Mouse (Mus musculus): ENCODE measurements around the gene Gna13. TPM values are rescaled to one million over a fixed set of nuclear protein-coding genes. Genes with fewer than 3 reads are reported as not detected.
A peak's percentile ranks its signal among the peaks of the same experiment; 100 is the strongest.

Gene Gna13
- polyA plus RNA-seq (2015; fragmentation: Nextera tagmentation; extraction: Ambion mirVana): 13.3 and 14.7 TPM in 2 replicates

GRCm38 (mm10) chr11:109362463-109363190, at the start of gene Gna13:
Gene Gna13, plus strand, starts transcription at chr11:109362831.
- peak within 1 kb of the TSS; percentile 85 for H3K4me3 ChIP-seq (replicated peaks)
- ATAC-seq (ENCODE audit: insufficient read depth): peak; percentile 93
- H3K4me2 ChIP-seq: peak within 1 kb of the TSS; percentile 81
- peaks cover 58% of the 10 kb centered on the region for H3K4me1 ChIP-seq (replicated peaks)
- H3K27me3 ChIP-seq: no peaks in the 10 kb centered on the region
- peaks cover 26% of the 10 kb centered on the region for H3K36me3 ChIP-seq (replicated peaks)
- WGBS (ENCODE audit: insufficient replicate concordance): under 1% methylated on average over 82 of the region's 89 CpGs
- peak within 1 kb of the TSS; percentile 97 for H3K27ac ChIP-seq (replicated peaks)
- H3K9me3 ChIP-seq (replicated peaks): no peaks in the 10 kb centered on the region
- H3K9ac ChIP-seq: peak within 1 kb of the TSS; percentile 96

DNA sequence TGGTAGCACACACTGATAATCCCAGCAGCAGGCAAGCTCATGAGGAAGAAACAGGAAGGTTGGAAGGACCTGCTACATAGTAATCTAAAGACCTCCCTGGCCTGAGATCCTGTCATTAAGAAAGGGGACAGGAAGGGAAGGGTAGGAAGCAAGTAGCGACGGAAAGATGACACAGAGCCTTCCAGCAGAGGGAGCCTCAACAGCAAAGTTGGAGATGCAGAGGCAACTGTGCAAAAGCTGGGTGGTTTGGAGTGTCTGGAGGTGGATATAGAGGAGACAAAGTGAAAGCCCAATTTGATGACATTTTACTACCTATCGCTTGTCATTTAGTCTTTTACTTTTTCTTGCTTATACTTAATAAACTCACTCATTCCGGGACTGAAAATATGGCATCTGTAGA, 45.7 kb upstream of the Gna13 start:
- H3K9me3 ChIP-seq (replicated peaks): no peaks in the 10 kb centered on the region
- H3K27ac ChIP-seq (replicated peaks): no peak overlapping the region
- ATAC-seq (ENCODE audit: insufficient read depth): no peak
- no peaks in the 10 kb centered on the region for H3K36me3 ChIP-seq (replicated peaks)
- no peak overlapping the region for H3K9ac ChIP-seq
- peaks cover 28% of the 10 kb centered on the region for H3K27me3 ChIP-seq
- no peaks in the 10 kb centered on the region; the same call in 1 of the 2 replicates for H3K4me1 ChIP-seq (replicated peaks)
- no peak overlapping the region for H3K4me2 ChIP-seq
- H3K4me3 ChIP-seq (replicated peaks): no peak overlapping the region
- WGBS (ENCODE audit: insufficient replicate concordance): 35% methylated on average over 4 of the region's 4 CpGs

DNA sequence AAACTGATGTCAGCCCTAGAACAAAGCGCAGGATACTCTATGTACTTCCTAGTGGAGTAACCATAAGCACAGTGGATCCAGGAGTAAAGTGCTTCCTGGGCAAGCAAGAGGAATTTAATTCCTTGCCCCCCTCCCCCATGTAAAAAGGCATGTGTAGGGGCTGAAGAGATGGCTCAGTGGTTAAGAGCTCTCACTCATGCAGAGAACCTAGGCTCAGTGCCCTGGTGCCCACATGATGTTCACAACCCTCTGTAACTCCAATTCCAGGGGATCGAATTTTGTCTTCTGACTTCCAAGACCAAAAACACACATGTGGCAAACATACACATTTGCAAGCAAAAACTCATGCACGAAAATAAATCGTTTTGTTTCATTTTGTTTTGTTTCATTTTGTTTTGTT, 43.2 kb upstream of the Gna13 start:
- H3K9me3 ChIP-seq (replicated peaks): no peaks in the 10 kb centered on the region
- H3K4me2 ChIP-seq: no peak overlapping the region
- H3K4me1 ChIP-seq (replicated peaks): no peaks in the 10 kb centered on the region
- 62% methylated on average over 4 of the region's 4 CpGs for WGBS (ENCODE audit: insufficient replicate concordance)
- no peak overlapping the region for H3K4me3 ChIP-seq (replicated peaks)
- H3K27ac ChIP-seq (replicated peaks): no peak overlapping the region
- no peak overlapping the region for H3K9ac ChIP-seq
- H3K27me3 ChIP-seq: peaks cover 12% of the 10 kb centered on the region; the same call in 1 of the 2 replicates
- ATAC-seq (ENCODE audit: insufficient read depth): no peak
- H3K36me3 ChIP-seq (replicated peaks): no peaks in the 10 kb centered on the region

- Histone ChIP-seq H3K27ac (replicated peaks) (no peak overlapping the region), H3K4me3 (replicated peaks) (no peak overlapping the region), H3K27me3 (peaks cover 12% of the 10 kb centered on the region; the same call in 1 of the 2 replicates), H3K4me2 (no peak overlapping the region), H3K9me3 (replicated peaks) (no peaks in the 10 kb centered on the region), H3K9ac (no peak overlapping the region), H3K36me3 (replicated peaks) (no peaks in the 10 kb centered on the region), H3K4me1 (replicated peaks) (no peaks in the 10 kb centered on the region)
- ATAC-seq (ENCODE audit: insufficient read depth): no peak
- 61% methylated on average over 5 of the region's 5 CpGs for WGBS (ENCODE audit: insufficient replicate concordance)
Measured at GRCm38 (mm10) chr11:109319946-109320345, 42.7 kb upstream of the Gna13 start.

GRCm38 (mm10) chr11:109320361-109320933, 42.2 kb upstream of the Gna13 start:
- H3K27me3 ChIP-seq: peaks cover 7% of the 10 kb centered on the region; the same call in 1 of the 2 replicates
- no peak overlapping the region for H3K4me2 ChIP-seq
- H3K4me1 ChIP-seq (replicated peaks): no peaks in the 10 kb centered on the region
- no peak overlapping the region for H3K9ac ChIP-seq
- no peak overlapping the region for H3K4me3 ChIP-seq (replicated peaks)
- no peaks in the 10 kb centered on the region for H3K9me3 ChIP-seq (replicated peaks)
- no peak overlapping the region for H3K27ac ChIP-seq (replicated peaks)
- no peaks in the 10 kb centered on the region for H3K36me3 ChIP-seq (replicated peaks)
- ATAC-seq (ENCODE audit: insufficient read depth): no peak
- WGBS (ENCODE audit: insufficient replicate concordance): 61% methylated on average over 8 of the region's 8 CpGs

- Histone ChIP-seq H3K36me3 (replicated peaks) (no peaks in the 10 kb centered on the region), H3K4me3 (replicated peaks) (no peak overlapping the region), H3K4me2 (no peak overlapping the region), H3K27ac (replicated peaks) (no peak overlapping the region), H3K9ac (no peak overlapping the region), H3K4me1 (replicated peaks) (peaks cover 5% of the 10 kb centered on the region), H3K9me3 (replicated peaks) (no peaks in the 10 kb centered on the region), H3K27me3 (no peaks in the 10 kb centered on the region)
- WGBS (ENCODE audit: insufficient replicate concordance): 40% methylated on average over 13 of the region's 13 CpGs
- no peak for ATAC-seq (ENCODE audit: insufficient read depth)
Measured at GRCm38 (mm10) chr11:109326270-109326669, 36.4 kb upstream of the Gna13 start.

DNA sequence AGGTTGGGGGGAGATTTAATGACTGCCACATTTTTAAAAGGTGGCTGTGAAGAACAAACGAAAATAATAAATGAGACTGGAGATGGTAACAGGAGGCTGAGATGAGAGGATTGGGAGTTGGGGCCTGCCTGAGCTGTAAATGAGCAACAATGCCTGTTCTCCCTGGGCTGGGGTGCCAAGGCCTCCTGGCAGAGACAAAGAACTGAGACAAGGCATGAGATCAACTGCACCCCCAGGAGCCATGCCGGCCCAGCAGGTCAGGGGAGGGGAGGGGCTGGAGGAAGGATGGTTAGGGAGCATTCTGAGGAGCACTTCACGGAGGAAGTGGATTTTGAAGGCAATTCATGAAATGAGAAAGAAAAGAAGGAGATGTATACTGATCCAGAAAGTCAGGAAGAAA, 35.2 kb upstream of the Gna13 start:
- WGBS (ENCODE audit: insufficient replicate concordance): 44% methylated on average over 3 of the region's 3 CpGs
- Histone ChIP-seq H3K27ac (replicated peaks) (no peak overlapping the region), H3K4me3 (replicated peaks) (no peak overlapping the region), H3K4me1 (replicated peaks) (peaks cover 13% of the 10 kb centered on the region), H3K9me3 (replicated peaks) (no peaks in the 10 kb centered on the region), H3K27me3 (no peaks in the 10 kb centered on the region), H3K4me2 (no peak overlapping the region), H3K9ac (no peak overlapping the region), H3K36me3 (replicated peaks) (no peaks in the 10 kb centered on the region)
- no peak for ATAC-seq (ENCODE audit: insufficient read depth)

GRCm38 (mm10) chr11:109327952-109328351, 34.7 kb upstream of the Gna13 start:
- H3K4me2 ChIP-seq: no peak overlapping the region
- no peak overlapping the region for H3K27ac ChIP-seq (replicated peaks)
- no peak overlapping the region for H3K9ac ChIP-seq
- no peak overlapping the region for H3K4me3 ChIP-seq (replicated peaks)
- no peaks in the 10 kb centered on the region for H3K27me3 ChIP-seq
- ATAC-seq (ENCODE audit: insufficient read depth): no peak
- no peaks in the 10 kb centered on the region for H3K9me3 ChIP-seq (replicated peaks)
- peaks cover 17% of the 10 kb centered on the region for H3K4me1 ChIP-seq (replicated peaks)
- 69% methylated on average over 10 of the region's 10 CpGs for WGBS (ENCODE audit: insufficient replicate concordance)
- H3K36me3 ChIP-seq (replicated peaks): no peaks in the 10 kb centered on the region

GRCm38 (mm10) chr11:109329331-109329730, 33.3 kb upstream of the Gna13 start:
- Histone ChIP-seq H3K27ac (replicated peaks) (no peak overlapping the region), H3K27me3 (no peaks in the 10 kb centered on the region), H3K9ac (no peak overlapping the region), H3K9me3 (replicated peaks) (no peaks in the 10 kb centered on the region), H3K36me3 (replicated peaks) (no peaks in the 10 kb centered on the region), H3K4me3 (replicated peaks) (no peak overlapping the region), H3K4me1 (replicated peaks) (peaks cover 17% of the 10 kb centered on the region), H3K4me2 (no peak overlapping the region)
- WGBS (ENCODE audit: insufficient replicate concordance): 61% methylated on average over 4 of the region's 4 CpGs
- ATAC-seq (ENCODE audit: insufficient read depth): no peak

GRCm38 (mm10) chr11:109330706-109331393, 31.8 kb upstream of the Gna13 start:
- Histone ChIP-seq H3K4me1 (replicated peaks) (peaks cover 17% of the 10 kb centered on the region), H3K9ac (no peak overlapping the region), H3K9me3 (replicated peaks) (no peaks in the 10 kb centered on the region), H3K27me3 (no peaks in the 10 kb centered on the region), H3K4me3 (replicated peaks) (peak overlapping the region; percentile 53; the same call in 1 of the 2 replicates), H3K4me2 (peak overlapping the region; percentile 75), H3K27ac (replicated peaks) (no peak overlapping the region), H3K36me3 (replicated peaks) (no peaks in the 10 kb centered on the region)
- peak; percentile 35 for ATAC-seq (ENCODE audit: insufficient read depth)
- 25% methylated on average over 17 of the region's 17 CpGs for WGBS (ENCODE audit: insufficient replicate concordance)

DNA sequence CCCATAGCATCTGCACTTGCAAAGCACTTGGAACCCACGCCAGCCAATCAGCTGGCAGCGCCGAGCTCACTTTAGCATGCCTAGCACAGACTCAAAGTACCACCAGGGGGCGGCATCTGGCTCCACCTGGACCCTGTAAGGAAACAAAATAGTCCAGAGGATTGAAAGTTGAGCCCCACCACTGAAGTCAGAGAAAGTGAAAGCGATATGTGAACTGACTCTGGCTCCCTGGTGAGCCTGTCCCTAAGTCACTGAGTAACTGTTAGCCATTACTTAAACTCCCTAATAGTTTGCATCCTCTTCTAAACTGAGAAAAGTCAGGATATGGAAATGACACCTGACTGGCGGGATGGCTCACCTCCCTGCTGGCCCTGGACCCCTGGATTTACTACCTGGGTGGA, 31.2 kb upstream of the Gna13 start:
- Histone ChIP-seq H3K36me3 (replicated peaks) (no peaks in the 10 kb centered on the region), H3K27me3 (no peaks in the 10 kb centered on the region), H3K4me3 (replicated peaks) (peak overlapping the region; percentile 53), H3K4me1 (replicated peaks) (peaks cover 17% of the 10 kb centered on the region), H3K4me2 (peak overlapping the region; percentile 75), H3K9ac (peak overlapping the region; percentile 46; the same call in 1 of the 2 replicates), H3K27ac (replicated peaks) (no peak overlapping the region), H3K9me3 (replicated peaks) (no peaks in the 10 kb centered on the region)
- ATAC-seq (ENCODE audit: insufficient read depth): peak; percentile 87
- 4% methylated on average over 6 of the region's 6 CpGs for WGBS (ENCODE audit: insufficient replicate concordance)
